Mouse (Mus musculus) spleen, embryonic (tissue): ENCODE measurements at regions not wholly inside any gene's neighbourhood (a gene's known extent, or its start where the extent isn't known, plus 50 kb on each side); places are given as distances from the start of the nearest gene placed in this dataset.
"Not testable (repeated sequence)": the region's sequence is repeated elsewhere in the genome, so short reads cannot be mapped to it uniquely, and the experiment has no call there.

Experiments used
- CTCF ChIA-PET: fragments of 350-600 bp; sonication (Branson Sonifier 250); formaldehyde crosslinking; loops from one replicate; lab custom pipeline; 2022; lab: Charles Lee

DNA sequence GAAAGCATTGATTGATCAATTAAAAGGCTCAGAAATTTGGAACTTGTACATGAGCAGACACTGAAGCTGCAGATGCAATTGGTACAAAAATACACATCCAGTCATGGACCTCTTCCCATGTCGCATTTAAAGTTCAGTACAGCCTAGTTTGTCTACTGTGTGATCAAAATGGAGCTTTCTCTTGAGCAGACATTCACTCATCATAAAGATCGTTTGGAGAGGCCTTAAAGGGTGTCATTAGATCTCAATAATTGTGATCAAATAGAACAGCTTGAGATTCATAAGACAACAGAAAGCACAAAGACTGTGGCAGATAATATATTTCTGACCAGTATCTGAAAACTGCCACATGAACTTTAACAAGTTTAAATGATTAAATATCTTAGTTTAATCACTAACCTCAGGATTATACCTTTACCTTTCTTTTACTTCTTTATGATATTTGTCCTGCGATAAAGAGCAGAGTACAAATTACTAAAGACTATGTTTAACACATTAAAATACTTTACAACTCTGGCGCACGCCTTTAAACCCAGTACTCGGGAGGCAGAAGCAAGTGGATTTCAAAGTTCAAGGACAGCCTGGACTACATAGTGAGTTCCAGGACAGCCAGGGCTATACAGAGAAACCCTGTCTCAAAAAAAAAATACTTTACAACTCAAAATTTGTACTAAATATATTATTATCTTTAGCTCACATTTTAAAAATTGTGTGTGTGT is 635.1 kb downstream of the Dnajb9 start:
- CTCF ChIA-PET: no interaction called here

- CTCF ChIA-PET: interaction anchor here (0.6 kb wide), 1 partner anchor 530 kb away, joined by 4 read pairs; no protein-coding TSS in a partner anchor
Measured at GRCm38 (mm10) chr12:43573186-43573585, 636.9 kb downstream of the Dnajb9 start.

DNA sequence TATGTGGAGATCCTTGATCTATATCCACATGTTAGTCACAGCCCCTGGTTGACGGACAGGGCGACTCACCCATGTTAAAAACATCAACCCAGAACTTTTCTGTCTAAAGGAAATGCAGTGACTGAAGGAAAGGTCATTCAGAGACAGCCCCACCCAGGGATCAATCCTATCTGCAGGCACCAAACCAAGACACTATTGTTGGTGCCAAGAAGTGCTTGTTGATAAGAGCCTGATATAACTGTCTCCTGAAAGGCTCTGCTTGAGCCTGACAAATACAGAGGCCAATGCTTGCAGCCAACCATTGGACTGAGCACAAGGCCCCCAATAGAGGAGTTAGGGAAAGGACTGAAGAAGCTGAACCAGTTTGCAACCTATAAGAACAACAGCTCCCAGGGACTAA is 682.5 kb downstream of the Dnajb9 start:
- CTCF ChIA-PET: no interaction called here

DNA sequence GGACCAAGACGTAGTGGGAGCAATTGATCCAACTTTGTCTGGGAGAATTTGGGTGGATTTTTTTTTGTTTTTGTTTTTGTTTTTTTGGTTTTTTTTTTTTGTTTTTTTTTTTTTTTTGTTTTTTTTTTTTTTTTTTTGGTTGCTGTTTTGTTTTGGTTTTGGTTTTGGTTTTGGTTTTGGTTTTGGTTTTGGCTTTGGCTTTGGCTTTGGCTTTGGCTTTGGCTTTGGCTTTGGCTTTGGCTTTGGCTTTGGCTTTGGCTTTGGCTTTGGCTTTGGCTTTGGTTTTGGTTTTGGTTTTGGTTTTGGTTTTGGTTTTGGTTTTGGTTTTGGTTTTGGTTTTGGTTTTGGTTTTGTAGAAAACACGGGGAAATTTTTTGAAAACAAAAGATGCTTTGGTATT is 702.7 kb downstream of the Dnajb9 start:
- CTCF ChIA-PET: not testable (repeated sequence)

- CTCF ChIA-PET: no interaction called here
Measured at GRCm38 (mm10) chr12:43489896-43490295, 720.2 kb downstream of the Dnajb9 start.

DNA sequence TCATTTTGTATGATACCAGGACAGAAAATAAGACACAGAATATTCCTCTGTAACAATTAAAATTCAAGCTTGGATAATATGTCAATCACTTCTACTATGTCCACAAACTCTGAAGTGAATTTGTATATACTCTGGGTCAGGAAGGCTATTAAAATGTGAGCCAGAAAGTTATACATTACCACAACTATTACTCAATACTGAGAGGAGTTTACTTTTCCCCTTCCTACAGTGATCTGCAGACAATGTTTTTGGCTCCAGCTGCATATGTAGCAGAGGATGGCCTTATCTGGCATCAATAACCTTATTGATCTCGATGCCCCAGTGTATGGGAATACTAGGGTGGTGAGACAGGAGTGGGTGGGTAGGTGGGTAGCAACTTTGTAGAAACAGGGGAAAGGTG is 727.4 kb downstream of the Dnajb9 start:
- CTCF ChIA-PET: no interaction called here

GRCm38 (mm10) chr12:43462543-43462942 is 747.6 kb downstream of the Dnajb9 start:
- CTCF ChIA-PET: no interaction called here
